Mouse (Mus musculus) frontal cortex, adult 2 months (tissue): ENCODE data around the gene Tgif2. TPM values are rescaled to one million over a fixed set of nuclear protein-coding genes. Genes with fewer than 3 reads are reported as not detected.
"Not testable (repeated sequence)": the region's sequence is repeated elsewhere in the genome, so short reads cannot be mapped to it uniquely, and the experiment has no call there.

Experiments used
- DNase-seq, 2 experiments: peaks; one replicate each; pipeline ENCODE4 v3.0.0; 2022; ENCODE audit warnings: low spot score in 1 of 2; ENCODE audit errors: extremely low spot score in 1 of 2
- polyA plus RNA-seq: library from polyadenylated mRNA; depleted of rRNA; stranded (reverse); fragments of >200 nt; gene quantifications from 2 replicates; pipeline ENCODE4 v1.2.3, GENCODE M21; 2012

Gene Tgif2
- polyA plus RNA-seq, 1 experiment = 2.0 TPM

GRCm38 (mm10) chr2:156841841-156842706, 2.3 kb downstream of the Tgif2 start:
- DNase-seq = peak in 1 of 2 experiments; percentile 38

DNA sequence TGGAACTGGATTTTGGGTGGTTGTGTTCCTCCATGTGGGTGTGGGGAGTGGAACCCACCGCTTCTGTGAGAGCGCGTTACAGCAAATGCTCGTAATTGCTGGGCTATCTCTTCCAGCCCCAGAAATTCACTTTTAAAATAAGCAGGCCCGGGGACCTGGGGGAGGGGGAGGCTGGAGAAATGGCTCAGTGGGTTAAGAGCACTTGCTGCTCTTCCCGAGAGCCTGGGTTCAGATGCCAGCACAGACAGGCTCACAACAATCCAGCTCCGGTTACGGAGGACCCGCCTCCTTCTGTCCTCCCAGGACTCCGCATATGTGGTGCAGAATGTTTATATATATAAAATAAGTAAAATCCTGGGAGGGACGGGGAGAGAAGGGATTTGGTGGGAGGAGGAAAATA, 2.9 kb downstream of the Tgif2 start:
- DNase-seq = no peak

- no peak for DNase-seq
These were observed 3.5 kb downstream of the Tgif2 start for GRCm38 (mm10) chr2:156843331-156843730.

DNA sequence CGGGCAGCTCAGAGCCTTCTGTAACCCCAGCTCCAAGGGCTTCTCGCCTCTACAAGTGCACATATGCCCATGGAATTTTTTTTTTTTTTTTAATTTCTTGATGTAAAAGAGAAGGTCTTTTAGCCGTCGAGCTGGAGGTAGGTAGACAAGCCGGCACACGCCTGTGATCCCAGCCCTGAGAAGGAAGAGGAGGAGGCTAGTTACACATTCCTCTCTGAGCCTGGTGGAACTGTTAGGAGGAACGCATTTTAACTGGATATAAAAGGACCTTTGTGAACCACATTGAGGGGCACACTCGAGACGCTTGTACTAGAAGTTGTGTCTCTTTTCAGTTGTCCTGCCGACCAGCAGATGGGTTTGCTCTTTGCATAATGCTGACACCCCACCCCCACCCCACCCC, 4.9 kb downstream of the Tgif2 start:
- no peak for DNase-seq

- DNase-seq = no peak
These were observed 7.8 kb downstream of the Tgif2 start for GRCm38 (mm10) chr2:156847653-156848052.

DNA sequence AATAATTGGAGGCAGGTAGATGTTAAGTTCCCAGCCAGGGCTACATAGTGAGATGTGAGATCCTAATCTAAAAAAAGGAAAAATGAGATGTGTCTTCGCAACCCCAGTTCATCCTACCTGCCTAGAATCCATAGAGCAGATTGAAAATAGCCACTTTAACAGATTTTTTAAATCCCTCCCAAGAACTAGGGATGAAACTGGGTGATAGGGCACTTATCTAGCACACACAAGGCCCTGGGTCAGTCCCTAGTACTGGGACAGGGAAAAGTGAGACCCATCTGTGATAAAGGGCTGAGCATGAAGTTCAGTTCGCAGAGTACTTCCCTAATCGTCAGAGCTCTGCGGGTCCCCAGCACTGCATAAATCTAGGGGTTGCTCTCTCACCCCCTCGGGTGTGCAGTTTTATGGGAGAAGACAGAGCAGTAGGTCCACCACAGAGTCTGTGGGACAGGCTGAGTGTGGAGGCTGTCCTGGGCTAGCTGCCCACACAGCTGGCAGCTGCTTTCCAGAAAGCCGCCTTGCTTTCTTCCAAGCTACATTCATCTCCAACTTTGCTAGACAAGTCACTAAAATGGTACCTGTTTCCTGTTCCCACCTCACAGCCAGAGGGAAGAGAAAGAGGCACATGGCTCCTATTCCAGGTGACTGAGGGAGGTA, 8.8 kb downstream of the Tgif2 start:
- DNase-seq = no peak

- no peak for DNase-seq
These were observed 10.7 kb downstream of the Tgif2 start for GRCm38 (mm10) chr2:156850505-156850904.

DNA sequence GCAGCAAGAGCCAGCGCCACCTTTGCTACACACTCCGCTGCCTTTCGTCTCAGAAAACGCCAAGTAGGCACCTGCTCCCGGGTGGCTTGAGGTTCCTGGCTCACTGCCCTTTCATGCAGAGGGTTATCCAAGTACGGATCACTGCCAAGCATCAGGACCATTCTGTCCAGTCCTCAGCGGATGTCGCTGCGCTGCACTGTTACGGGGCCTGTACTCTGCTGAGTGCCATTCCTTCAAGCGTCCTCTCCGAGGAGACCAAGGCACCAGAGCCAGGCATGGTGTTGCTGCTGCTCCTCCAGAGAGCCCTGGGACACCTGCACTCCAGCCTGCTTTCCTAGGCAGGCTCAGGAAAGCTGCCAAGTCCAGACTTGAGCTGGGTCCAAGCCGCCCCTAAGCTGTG, 13.8 kb downstream of the Tgif2 start:
- not testable (repeated sequence) for DNase-seq

- DNase-seq = peak in 1 of 2 experiments; percentile 68
These were observed 14.4 kb downstream of the Tgif2 start for GRCm38 (mm10) chr2:156853999-156854771.

DNA sequence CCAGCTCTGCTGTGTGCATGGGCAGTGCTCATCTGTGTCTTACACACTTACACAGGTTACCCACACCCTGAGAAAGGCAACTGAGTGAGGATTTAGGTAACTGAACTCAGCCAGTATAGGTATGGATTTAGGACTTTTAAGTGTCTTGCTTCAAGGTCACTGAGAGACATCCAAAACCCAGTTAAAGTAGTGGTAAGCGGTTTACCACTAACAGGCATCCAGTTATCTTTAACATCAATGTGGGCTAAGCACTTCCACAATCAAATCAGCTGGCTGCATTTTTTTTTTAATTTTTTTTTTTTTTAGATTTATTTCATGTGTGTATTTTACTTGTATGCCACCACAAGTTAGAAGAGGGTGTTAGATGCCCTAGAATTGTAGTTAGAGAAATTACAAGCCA, 16.5 kb downstream of the Tgif2 start:
- no peak for DNase-seq

- DNase-seq = no peak
These were observed 17.6 kb downstream of the Tgif2 start for GRCm38 (mm10) chr2:156857385-156857791.

- no peak for DNase-seq
These were observed 18.0 kb downstream of the Tgif2 start, which contains the start of gene 4930518I15Rik for GRCm38 (mm10) chr2:156857835-156858234. Gene 4930518I15Rik (minus strand): TSS chr2:156857946.

DNA sequence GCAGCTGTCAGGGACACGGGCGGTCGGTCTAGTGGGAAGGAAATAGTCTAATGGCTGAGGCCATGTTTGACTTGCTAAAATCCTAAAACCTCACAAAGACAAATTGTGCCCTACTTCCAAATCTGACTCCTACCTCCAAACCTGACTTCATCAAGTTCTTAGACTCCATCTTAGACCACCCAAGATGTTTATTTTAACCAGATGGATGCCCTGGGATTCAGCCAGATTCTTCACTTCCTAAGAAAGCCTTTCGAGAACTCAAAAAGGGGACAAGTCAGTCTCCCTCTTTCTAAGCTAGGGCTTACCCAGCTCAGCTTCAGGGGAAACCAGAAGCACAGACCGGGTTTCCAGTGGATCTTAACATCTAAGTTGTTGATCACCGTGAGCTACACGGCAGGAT, 18.9 kb downstream of the Tgif2 start:
- no peak for DNase-seq

GRCm38 (mm10) chr2:156862041-156862717, 22.4 kb downstream of the Tgif2 start:
- DNase-seq = peak in 1 of 2 experiments; percentile 26

DNA sequence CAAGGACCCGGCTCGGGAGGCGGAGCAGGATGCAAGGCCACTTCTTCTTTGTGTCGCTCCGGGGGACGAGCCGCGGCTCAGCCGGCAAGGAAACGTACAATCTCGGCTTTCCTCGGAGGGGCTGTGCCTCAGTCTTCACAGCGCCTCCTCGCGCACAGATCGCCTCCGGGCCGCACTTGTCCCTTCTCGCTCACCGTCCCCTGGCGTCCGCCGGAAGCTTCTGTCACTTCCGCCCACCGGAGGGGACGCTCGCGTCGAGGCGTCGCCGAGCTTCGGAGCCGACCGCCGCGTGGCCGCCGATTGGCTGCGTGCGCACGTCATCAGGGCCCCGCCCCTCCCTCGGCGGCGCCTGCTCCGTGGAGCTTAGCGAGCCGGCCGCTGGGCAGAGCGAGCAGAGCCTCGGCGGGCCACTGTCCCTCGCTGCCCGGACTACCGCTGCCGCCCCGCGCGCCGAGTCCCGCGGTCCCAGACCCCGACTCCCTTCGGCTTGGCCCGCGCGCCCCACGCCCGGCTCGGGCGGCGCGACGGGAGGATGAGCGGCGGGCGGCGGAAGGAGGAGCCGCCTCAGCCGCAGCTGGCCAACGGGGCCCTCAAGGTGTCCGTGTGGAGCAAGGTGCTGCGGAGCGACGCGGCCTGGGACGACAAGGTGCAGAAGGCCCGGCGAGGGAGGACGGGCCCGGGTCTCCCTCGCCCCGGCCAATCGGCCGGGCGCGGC, 23.1 kb downstream of the Tgif2 start, which contains the start of gene Rab5if:
Rab5if (plus strand) TSS at position 357 of the 715 bp plus-strand sequence.
- DNase-seq = peak; percentile 93 to 98

DNA sequence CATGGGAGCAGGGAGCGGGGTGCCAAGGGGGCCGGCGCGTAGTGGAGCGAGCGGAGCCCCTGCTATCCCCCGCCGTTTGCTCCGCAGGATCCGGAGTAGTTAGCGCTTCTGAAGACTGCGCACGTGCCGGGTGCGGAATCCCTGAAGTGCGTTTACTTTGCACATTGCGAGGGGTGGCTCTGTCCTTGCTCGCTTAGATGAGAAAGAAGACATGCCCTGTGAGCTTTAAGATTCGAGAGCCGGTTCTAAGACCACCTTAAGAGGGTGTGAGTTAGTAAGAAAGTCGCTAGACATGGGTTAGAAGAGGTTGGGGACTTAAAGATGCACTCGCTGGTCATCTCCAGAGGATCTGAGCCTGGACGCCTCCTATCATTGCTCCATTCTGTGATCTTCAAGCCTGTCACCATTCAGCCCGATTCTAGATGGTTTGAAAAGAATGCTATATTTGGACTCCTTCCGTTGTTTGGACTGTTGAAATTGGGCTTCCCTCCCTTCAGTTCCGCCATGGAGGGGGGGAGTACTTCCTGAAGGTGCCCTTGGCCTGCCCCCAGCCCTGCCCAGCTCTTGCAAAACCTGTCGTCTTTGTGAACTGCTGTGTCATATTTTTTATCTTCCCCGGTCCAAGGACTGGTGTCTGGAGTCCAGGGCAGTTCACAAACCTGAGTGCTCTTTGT, 23.8 kb downstream of the Tgif2 start:
- no peak for DNase-seq

GRCm38 (mm10) chr2:156864481-156864880, 24.7 kb downstream of the Tgif2 start:
- DNase-seq = no peak

GRCm38 (mm10) chr2:156868994-156869393, 29.2 kb downstream of the Tgif2 start:
- peak in 1 of 2 experiments; percentile 18 for DNase-seq

GRCm38 (mm10) chr2:156869554-156869953, 29.7 kb downstream of the Tgif2 start:
- no peak for DNase-seq
